Mouse (Mus musculus) MEL (cell line): ENCODE data around the gene Khdrbs1. TPM values are rescaled to one million over a fixed set of nuclear protein-coding genes. Genes with fewer than 3 reads are reported as not detected.

Experiments used
- DNase-seq: peaks from one replicate; pipeline ENCODE4 v3.0.0; 2011; ENCODE audit warnings: low read depth, low spot score
- H3K27ac ChIP-seq: 2 replicates; pipeline ENCODE4 v1.5.1; 2012; ENCODE audit warnings: low read depth, mild to moderate bottlenecking, control low read depth, low read length, moderate library complexity; ENCODE audit not compliant: control insufficient read depth
- H3K27me3 ChIP-seq, 2 experiments: fragments of 150-350 bp in 1 of 2; sonication (generic) in 1 of 2; 2 replicates each; pipeline ENCODE4 v1.6.1; 2012; ENCODE audit warnings: low read length in 2 of 2, mild to moderate bottlenecking in 2 of 2, improper control_type of control experiment in 1 of 2, moderate library complexity in 1 of 2; ENCODE audit not compliant: insufficient read depth in 2 of 2, control insufficient read depth in 1 of 2
- H3K36me3 ChIP-seq, 2 experiments: 2 replicates each; pipeline ENCODE4 v1.6.1; 2012 to 2014; ENCODE audit warnings: low read length in 2 of 2, improper control_type of control experiment in 1 of 2, inconsistent platforms in 1 of 2, mild to moderate bottlenecking in 1 of 2; ENCODE audit not compliant: insufficient read depth in 2 of 2, control insufficient read depth in 1 of 2
- H3K4me1 ChIP-seq, 2 experiments: fragments of 150-350 bp in 1 of 2; sonication (generic) in 1 of 2; 2 replicates each; pipeline ENCODE4 v1.6.1; 2012; ENCODE audit warnings: low read length in 2 of 2, improper control_type of control experiment in 1 of 2, mild to moderate bottlenecking in 1 of 2; ENCODE audit not compliant: insufficient read depth in 2 of 2, control insufficient read depth in 1 of 2
- H3K4me3 ChIP-seq, 2 experiments: fragments of 150-350 bp in 1 of 2; sonication (generic) in 1 of 2; 2 replicates each; pipeline ENCODE4 v1.5.1; 2012; ENCODE audit warnings: low read depth in 2 of 2, low read length in 2 of 2, mild to moderate bottlenecking in 2 of 2, moderate library complexity in 2 of 2, control low read depth in 1 of 2, improper control_type of control experiment in 1 of 2; ENCODE audit not compliant: control insufficient read depth in 1 of 2, insufficient read depth in 1 of 2
- H3K79me2 ChIP-seq: 2 replicates; pipeline ENCODE4 v1.6.1; 2012; ENCODE audit warnings: mild to moderate bottlenecking, low read length, moderate library complexity; ENCODE audit not compliant: control insufficient read depth, poor library complexity, insufficient read depth
- H3K9ac ChIP-seq: 2 replicates; pipeline ENCODE4 v1.6.1; 2012; ENCODE audit warnings: low read depth, mild to moderate bottlenecking, control low read depth, low read length, moderate library complexity; ENCODE audit not compliant: control insufficient read depth, poor library complexity, severe bottlenecking
- H3K9me3 ChIP-seq: fragments of 150-350 bp; sonication (generic); replicated peaks from 2 replicates; pipeline ENCODE4 v1.6.1; 2012; ENCODE audit warnings: mild to moderate bottlenecking, low read length, improper control_type of control experiment, moderate library complexity; ENCODE audit not compliant: insufficient read depth
- CHD1 ChIP-seq: IDR thresholded peaks from 2 replicates; pipeline ENCODE4 v1.6.1; 2012; ENCODE audit warnings: low read depth, mild to moderate bottlenecking, inconsistent platforms, low read length, improper control_type of control experiment
- ELF1 ChIP-seq: IDR thresholded peaks from 2 replicates; pipeline ENCODE4 v1.6.1; 2014; ENCODE audit warnings: low read depth, mild to moderate bottlenecking, inconsistent platforms, low read length, improper control_type of control experiment, moderate library complexity
- EP300 ChIP-seq, 2 experiments: IDR thresholded peaks; 2 replicates each; pipeline ENCODE4 v1.6.1; 2011; ENCODE audit warnings: improper control_type of control experiment in 2 of 2, low read length in 2 of 2, low read depth in 1 of 2, mild to moderate bottlenecking in 1 of 2
- ETS1 ChIP-seq: IDR thresholded peaks from 2 replicates; pipeline ENCODE4 v1.6.1; 2012; ENCODE audit warnings: low read depth, mild to moderate bottlenecking, inconsistent platforms, low read length, improper control_type of control experiment, moderate library complexity
- GABPA ChIP-seq: IDR thresholded peaks from 2 replicates; pipeline ENCODE4 v1.6.1; 2012; ENCODE audit warnings: low read depth, mild to moderate bottlenecking, inconsistent platforms, low read length, improper control_type of control experiment, moderate library complexity
- JUND ChIP-seq: IDR thresholded peaks from 2 replicates; pipeline ENCODE4 v1.6.1; 2011; ENCODE audit warnings: low read depth, mild to moderate bottlenecking, improper control_type of control experiment, low read length
- MAFK ChIP-seq: IDR thresholded peaks from 2 replicates; pipeline ENCODE4 v1.6.1; 2011; ENCODE audit warnings: low read depth, mild to moderate bottlenecking, low read length, improper control_type of control experiment, borderline replicate concordance
- MXI1 ChIP-seq: IDR thresholded peaks from 2 replicates; pipeline ENCODE4 v1.6.1; 2011; ENCODE audit warnings: mild to moderate bottlenecking, low read depth, low read length, improper control_type of control experiment
- MYB ChIP-seq: IDR thresholded peaks from 2 replicates; pipeline ENCODE4 v1.6.1; 2011; ENCODE audit warnings: mild to moderate bottlenecking, low read depth, low read length, improper control_type of control experiment
- NELFE ChIP-seq: IDR thresholded peaks from 2 replicates; pipeline ENCODE4 v1.6.1; 2011; ENCODE audit warnings: low read depth, low read length, improper control_type of control experiment
- POLR2A ChIP-seq, 2 experiments: IDR thresholded peaks; 2 replicates each; pipeline ENCODE4 v1.6.1; 2011 to 2012; ENCODE audit warnings: low read length in 2 of 2, mild to moderate bottlenecking in 2 of 2, control low read depth in 1 of 2, improper control_type of control experiment in 1 of 2, low read depth in 1 of 2, moderate library complexity in 1 of 2; ENCODE audit not compliant: control insufficient read depth in 1 of 2, insufficient read depth in 1 of 2, poor library complexity in 1 of 2
- POLR2AphosphoS5 ChIP-seq: IDR thresholded peaks from 2 replicates; pipeline ENCODE4 v1.6.1; 2012; ENCODE audit warnings: low read depth, borderline replicate concordance, mild to moderate bottlenecking, inconsistent platforms, low read length, moderate library complexity, mixed read lengths
- RAD21 ChIP-seq: IDR thresholded peaks from 2 replicates; pipeline ENCODE4 v1.6.1; 2011; ENCODE audit warnings: mild to moderate bottlenecking, low read depth, low read length, improper control_type of control experiment
- RCOR1 ChIP-seq: IDR thresholded peaks from 2 replicates; pipeline ENCODE4 v1.6.1; 2012; ENCODE audit warnings: low read depth, mild to moderate bottlenecking, inconsistent platforms, low read length, improper control_type of control experiment
- SIN3A ChIP-seq: IDR thresholded peaks from 2 replicates; pipeline ENCODE4 v1.6.1; 2012; ENCODE audit warnings: low read length, improper control_type of control experiment, inconsistent platforms
- TAL1 ChIP-seq: IDR thresholded peaks from 2 replicates; pipeline ENCODE4 v1.6.1; 2012; ENCODE audit warnings: mild to moderate bottlenecking, inconsistent platforms, low read length, moderate library complexity, mixed read lengths
- TBP ChIP-seq: IDR thresholded peaks from 2 replicates; pipeline ENCODE4 v1.8.0; 2011; ENCODE audit warnings: low read depth, low read length, improper control_type of control experiment
- TCF12 ChIP-seq: IDR thresholded peaks from 2 replicates; pipeline ENCODE4 v1.6.1; 2014; ENCODE audit warnings: low read depth, mild to moderate bottlenecking, inconsistent platforms, low read length, improper control_type of control experiment, moderate library complexity
- UBTF ChIP-seq: IDR thresholded peaks from 2 replicates; pipeline ENCODE4 v1.6.1; 2012; ENCODE audit warnings: low read depth, mild to moderate bottlenecking, inconsistent platforms, low read length, improper control_type of control experiment, moderate library complexity, borderline replicate concordance; ENCODE audit not compliant: insufficient read depth
- USF2 ChIP-seq, 2 experiments: IDR thresholded peaks; 2 replicates each; pipeline ENCODE4 v1.6.1; 2011 to 2012; ENCODE audit warnings: improper control_type of control experiment in 2 of 2, low read length in 2 of 2, borderline replicate concordance in 1 of 2, inconsistent platforms in 1 of 2, low read depth in 1 of 2, mild to moderate bottlenecking in 1 of 2; ENCODE audit not compliant: insufficient read depth in 1 of 2
- ZNF384 ChIP-seq: IDR thresholded peaks from 2 replicates; pipeline ENCODE4 v1.6.1; 2012; ENCODE audit warnings: low read depth, mild to moderate bottlenecking, inconsistent platforms, low read length, improper control_type of control experiment
- polyA plus RNA-seq, 2 experiments: library from polyadenylated mRNA; stranded (reverse) in 1 of 2; unstranded in 1 of 2; fragments of >175 nt in 1 of 2; fragments of >200 nt in 1 of 2; gene quantifications; 2 replicates each; pipeline versions ENCODE4 v1.2.1 to v1.2.4; 2012; ENCODE audit warnings: low replicate concordance in 2 of 2, low read depth in 1 of 2; ENCODE audit not compliant: insufficient read length in 2 of 2, insufficient read depth in 1 of 2, missing spikeins in 1 of 2
- total RNA-seq: library from RNA; depleted of rRNA; stranded (reverse); fragments of 300-350 nt; gene quantifications from 2 replicates; pipeline ENCODE4 v1.2.3, GENCODE M21; 2012

Gene Khdrbs1
- total and polyA plus RNA-seq, 3 experiments, result 56.5 to 141 (median 77.6) TPM

DNA sequence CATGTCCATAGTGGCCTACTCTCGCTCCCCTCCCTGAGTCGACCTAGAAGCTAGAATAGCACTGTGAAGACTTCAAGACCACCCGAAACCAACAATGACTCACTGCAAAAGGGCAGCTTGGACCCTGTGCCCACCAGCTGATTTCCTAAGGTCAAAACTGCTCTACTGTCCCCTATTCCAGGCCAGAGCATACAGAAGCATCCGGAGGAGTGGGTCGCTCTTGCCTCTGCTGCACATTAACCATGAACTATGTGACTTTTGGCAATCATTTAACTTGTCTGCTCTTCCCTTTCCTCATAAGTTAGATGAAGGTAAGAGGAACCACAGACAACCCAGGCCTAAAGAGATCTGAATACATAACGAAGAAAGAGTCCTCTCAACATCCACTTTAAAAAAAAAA is 57.6 kb downstream of the Khdrbs1 start:
- Histone ChIP-seq H3K4me1 (no peaks in the 10 kb centered on the region), H3K9me3 (no peaks in the 10 kb centered on the region), H3K79me2 (no peaks in the 10 kb centered on the region), H3K36me3 (peaks cover 0 to 1% of the 10 kb centered on the region in 2 experiments; a peak in 2 of 4 replicates), H3K9ac (no peak overlapping the region), H3K27me3 (no peaks in the 10 kb centered on the region), H3K27ac (no peak overlapping the region), H3K4me3 (no peak overlapping the region)
- TF ChIP-seq TAL1 (no peak), CHD1 (no peak), USF2 (IDR thresholded peaks at IDR 0.05; ENCODE audit: borderline replicate concordance in 1 of 2, insufficient read depth in 1 of 2, low read depth in 1 of 2, low read length in 2 of 2) (no peak), MYB (no peak), TCF12 (no peak), TBP (no peak), POLR2A (IDR thresholded peaks at IDR 0.05; ENCODE audit: control insufficient read depth in 1 of 2, insufficient read depth in 1 of 2, low read depth in 1 of 2, low read length in 2 of 2, poor library complexity in 1 of 2) (no peak), ELF1 (no peak), EP300 (IDR thresholded peaks at IDR 0.05; ENCODE audit: low read depth in 1 of 2, low read length in 2 of 2) (no peak), UBTF (no peak), MAFK (no peak)
- DNase-seq, result no peak

DNA sequence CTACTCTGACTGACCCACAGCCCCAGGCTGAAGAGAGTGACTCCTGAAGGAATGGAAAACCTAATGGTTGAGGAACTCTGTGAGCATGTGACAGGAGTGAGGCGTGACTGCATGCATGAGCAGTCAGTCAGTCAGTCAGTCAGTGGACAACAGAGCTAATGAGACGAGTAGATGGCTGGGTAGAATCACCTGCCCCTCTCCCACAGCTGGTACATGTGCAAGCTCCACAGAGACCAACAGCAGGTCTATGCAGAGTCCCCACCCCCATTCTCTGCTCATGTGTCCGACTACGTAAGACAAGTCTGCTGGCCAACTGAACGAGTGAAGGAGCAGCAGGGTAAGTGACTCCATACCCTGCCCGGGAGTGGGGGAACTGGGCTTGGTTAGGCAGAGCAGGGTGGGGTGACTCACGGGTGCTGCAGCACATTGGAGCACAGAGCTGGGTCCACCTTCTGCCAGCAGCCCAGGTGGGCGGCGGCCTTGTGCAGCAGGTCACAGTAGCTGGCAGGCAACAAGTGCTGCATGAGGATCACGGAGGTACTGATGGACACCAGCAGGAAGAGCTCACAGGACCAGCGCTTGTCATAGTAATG is 58.1 kb downstream of the Khdrbs1 start:
- Histone ChIP-seq H3K36me3 (peaks cover 0 to 1% of the 10 kb centered on the region in 2 experiments; a peak in 2 of 4 replicates), H3K9ac (no peak overlapping the region), H3K79me2 (no peaks in the 10 kb centered on the region), H3K27me3 (no peaks in the 10 kb centered on the region), H3K27ac (no peak overlapping the region), H3K4me1 (no peaks in the 10 kb centered on the region), H3K4me3 (no peak overlapping the region), H3K9me3 (no peaks in the 10 kb centered on the region)
- no peak for DNase-seq
- TF ChIP-seq ELF1 (no peak), JUND (no peak), UBTF (no peak), ETS1 (no peak), NELFE (no peak), GABPA (no peak), POLR2AphosphoS5 (no peak), ZNF384 (no peak), RAD21 (no peak), TCF12 (no peak), RCOR1 (no peak), SIN3A (no peak), MXI1 (no peak)
